Mouse (Mus musculus) activated CD4-positive, CD25-positive, alpha-beta regulatory T cell, adult 9 weeks (primary cell): Measurements from ENCODE around the gene Crisp3. TPM values are rescaled to one million over a fixed set of nuclear protein-coding genes. Genes with fewer than 3 reads are reported as not detected.

Source experiments
- polyA plus RNA-seq: library from polyadenylated mRNA; unstranded; fragments of 100-300 nt; shearing (Covaris generic); gene quantifications from one replicate; pipeline ENCODE4 v1.2.1, GENCODE M21; 2017

Crisp3 gene
- not detected for polyA plus RNA-seq

GRCm38 (mm10) chr17:40242135-40242534, at the start of gene Crisp3:
TSS of gene Crisp3 (minus strand) at chr17:40242288.

GRCm38 (mm10) chr17:40208540-40208939, 33.5 kb downstream of the Crisp3 start, which contains the start of gene Pgk2:
TSS of gene Pgk2 (minus strand) at chr17:40208640.

Other genes starting within 250 kb of the Crisp3 start
- gene AC192777.2, start 146.8 kb downstream of the Crisp3 start, polyA plus RNA-seq, result not detected
- gene Pgk2, start 33.6 kb downstream of the Crisp3 start, polyA plus RNA-seq, result not detected
- gene Crisp1, start 76.9 kb upstream of the Crisp3 start, polyA plus RNA-seq, result not detected